Mouse (Mus musculus) limb, embryonic 11.5 days (tissue): ENCODE results near the gene Slc17a5. TPM values are rescaled to one million over a fixed set of nuclear protein-coding genes. Genes with fewer than 3 reads are reported as not detected.
"Not testable (repeated sequence)": the region's sequence is repeated elsewhere in the genome, so short reads cannot be mapped to it uniquely, and the experiment has no call there.

Experiments used
- ATAC-seq: fragments of 200-750 bp; cut with Nextera tagmentation; 2 replicates; pipeline ENCODE4 v1.8.0; 2017; ENCODE audit warnings: low read depth; ENCODE audit not compliant: insufficient number of reproducible peaks, low FRiP score, low TSS enrichment
- DNase-seq: peaks from one replicate; pipeline ENCODE4 v3.0.0-alpha.2; 2015; ENCODE audit warnings: low spot score
- H3K27ac ChIP-seq: fragments of 300-500 bp; sonication (generic); replicated peaks from 2 replicates; pipeline ENCODE4 v1.5.1; 2014; ENCODE audit warnings: low read depth, mild to moderate bottlenecking, low read length
- H3K27me3 ChIP-seq: fragments of 300-500 bp; sonication (generic); 2 replicates; pipeline ENCODE4 v1.6.1; 2014; ENCODE audit warnings: mild to moderate bottlenecking, low read length, mixed read lengths; ENCODE audit not compliant: control insufficient read depth, insufficient read depth
- H3K36me3 ChIP-seq: fragments of 300-500 bp; sonication (generic); 2 replicates; pipeline ENCODE4 v1.6.1; 2014; ENCODE audit warnings: mild to moderate bottlenecking, low read length, moderate library complexity, mixed read lengths; ENCODE audit not compliant: control insufficient read depth, insufficient read depth
- H3K4me1 ChIP-seq: fragments of 300-500 bp; sonication (generic); 2 replicates; pipeline ENCODE4 v1.6.1; 2014; ENCODE audit warnings: low read length, mixed read lengths; ENCODE audit not compliant: control insufficient read depth, insufficient read depth
- H3K4me2 ChIP-seq: fragments of 300-500 bp; sonication (generic); 2 replicates; pipeline ENCODE4 v1.6.1; 2014; ENCODE audit warnings: low read depth, mild to moderate bottlenecking, moderate library complexity; ENCODE audit not compliant: severe bottlenecking
- H3K4me3 ChIP-seq: fragments of 300-500 bp; sonication (generic); 2 replicates; pipeline ENCODE4 v1.5.1; 2014; ENCODE audit warnings: low read depth, low read length
- H3K9ac ChIP-seq: fragments of 300-500 bp; sonication (generic); 2 replicates; pipeline ENCODE4 v1.6.1; 2014; ENCODE audit warnings: mild to moderate bottlenecking, low read length
- H3K9me3 ChIP-seq: fragments of 300-500 bp; sonication (generic); 2 replicates; pipeline ENCODE4 v1.6.1; 2016; ENCODE audit warnings: low read length; ENCODE audit not compliant: control insufficient read depth
- WGBS: fragments of 180-500 bp; shearing (Covaris S2); extraction: QIAGEN DNeasy Blood & Tissue Kit; methylation state at CpG from one replicate; pipeline ENCODE4 v1.1.7; 2014; 5-methylcytosine and 5-hydroxymethylcytosine counted together
- polyA plus RNA-seq: library from polyadenylated mRNA; unstranded; fragments of >200 nt; fragmentation: Nextera tagmentation; extraction: Ambion mirVana; gene quantifications from 2 replicates; pipeline ENCODE4 v1.2.1, GENCODE M21; 2014

The Slc17a5 gene
- polyA plus RNA-seq, 1 experiment from 2014 or later: 14.6 TPM

DNA sequence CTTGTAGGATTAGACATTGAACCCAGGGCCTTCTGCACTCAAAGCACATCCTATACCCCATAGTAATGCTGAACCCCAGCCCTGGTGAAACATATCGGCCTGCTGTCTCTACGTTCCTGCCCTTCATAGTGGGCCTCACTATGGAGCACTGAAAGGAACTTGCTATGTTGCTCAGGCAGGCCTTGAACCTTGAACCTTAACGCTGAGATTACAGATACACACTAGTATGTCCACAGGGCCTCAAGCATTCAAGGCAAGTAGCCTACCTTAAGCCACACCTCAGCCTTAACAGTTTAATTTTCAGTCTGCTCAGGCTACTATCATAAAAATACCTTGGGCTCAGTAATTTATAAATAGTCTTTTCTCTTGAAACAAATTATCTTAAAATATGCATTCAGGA, 95.6 kb downstream of the Slc17a5 start:
- Histone ChIP-seq H3K4me2 (no peak overlapping the region), H3K36me3 (no peaks in the 10 kb centered on the region), H3K9me3 (no peaks in the 10 kb centered on the region), H3K27ac (no peak overlapping the region), H3K4me1 (peaks cover 7% of the 10 kb centered on the region; the same call in 1 of the 2 replicates), H3K4me3 (no peak overlapping the region), H3K27me3 (no peaks in the 10 kb centered on the region), H3K9ac (no peak overlapping the region)
- DNase-seq: no peak
- WGBS: 92% methylated on average over 3 of the region's 3 CpGs
- no peak for ATAC-seq

GRCm38 (mm10) chr9:78491169-78491568, 96.7 kb downstream of the Slc17a5 start:
- WGBS: 85% methylated on average over 3 of the region's 3 CpGs

DNA sequence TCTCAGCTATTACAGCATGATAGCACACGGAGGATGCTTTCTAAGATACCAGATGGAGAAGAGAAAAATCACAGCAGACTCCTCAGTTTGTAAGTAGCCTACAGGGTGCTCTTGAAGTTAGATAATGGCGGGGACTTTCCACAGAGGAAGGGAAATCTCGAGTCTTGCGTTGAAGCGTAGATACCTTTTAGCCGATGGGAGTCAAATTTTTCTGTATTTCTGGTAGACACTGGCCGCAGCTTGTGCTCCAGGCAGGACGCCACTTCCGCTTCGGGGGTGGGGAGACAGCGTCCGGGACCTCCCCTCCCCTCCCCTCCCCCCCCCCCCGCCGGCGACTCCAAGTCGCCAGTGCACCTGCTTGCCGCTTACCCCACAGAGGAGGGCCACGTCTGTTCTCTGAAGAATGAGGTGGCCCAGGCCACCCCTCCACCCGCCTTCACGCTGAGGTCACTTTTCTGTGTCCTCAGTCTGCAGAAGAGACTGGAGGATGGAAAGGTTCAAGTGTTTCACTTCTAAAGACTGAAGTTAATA, 98.9 kb downstream of the Slc17a5 start, which contains the start of gene Eef1a1:
TSS of gene Eef1a1 (minus strand) at position 262 of the 531 bp plus-strand sequence.
- Histone ChIP-seq H3K9me3 (no peaks in the 10 kb centered on the region), H3K27ac (no peak within 1 kb of the TSS), H3K36me3 (no peaks in the 10 kb centered on the region), H3K4me3 (peak within 1 kb of the TSS; percentile 28), H3K4me1 (peaks cover 7% of the 10 kb centered on the region; the same call in 1 of the 2 replicates), H3K27me3 (no peaks in the 10 kb centered on the region), H3K4me2 (peak within 1 kb of the TSS; percentile 47), H3K9ac (peak within 1 kb of the TSS; percentile 47; the same call in 1 of the 2 replicates)
- WGBS: 5% methylated on average over 17 of the region's 20 CpGs
- peak; percentile 65 for DNase-seq
- ATAC-seq: no peak

More at GRCm38 (mm10) chr9:78491169-78491568, 96.7 kb downstream of the Slc17a5 start:
- ATAC-seq: no peak
- Histone ChIP-seq H3K27ac (no peak overlapping the region), H3K4me2 (no peak overlapping the region), H3K36me3 (no peaks in the 10 kb centered on the region), H3K9me3 (no peaks in the 10 kb centered on the region), H3K4me1 (peaks cover 7% of the 10 kb centered on the region; the same call in 1 of the 2 replicates), H3K4me3 (no peak overlapping the region), H3K27me3 (no peaks in the 10 kb centered on the region), H3K9ac (no peak overlapping the region)
- DNase-seq: no peak

DNA sequence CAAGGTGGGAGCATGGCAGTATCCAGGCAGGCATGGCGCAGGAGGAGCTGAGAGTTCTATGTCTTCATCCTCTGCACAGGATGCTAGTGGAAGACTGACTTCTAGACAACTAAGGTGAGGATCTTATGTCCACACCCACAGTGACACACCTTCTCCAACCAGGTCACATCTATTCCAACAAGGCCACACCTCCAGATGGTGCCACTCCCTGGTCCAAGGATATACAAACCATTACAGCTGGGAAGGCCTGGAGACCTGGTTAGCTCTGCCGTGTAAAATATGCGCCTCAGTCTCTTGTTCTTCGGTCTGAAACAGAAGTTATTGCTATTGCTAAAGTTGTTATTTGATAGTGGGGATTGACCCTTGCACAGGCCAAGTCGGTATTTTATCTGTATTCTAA, 99.8 kb downstream of the Slc17a5 start:
- H3K27me3 ChIP-seq, H3K9me3 ChIP-seq, DNase-seq, H3K4me3 ChIP-seq, H3K4me2 ChIP-seq, H3K36me3 ChIP-seq, H3K27ac ChIP-seq, H3K9ac ChIP-seq, ATAC-seq, H3K4me1 ChIP-seq: not testable (repeated sequence)
- 90% methylated on average over 5 of the region's 5 CpGs for WGBS

Other genes starting within 250 kb of the Slc17a5 start
- not detected in 2 replicates for gene Gsta2, start 232.3 kb downstream of the Slc17a5 start, polyA plus RNA-seq
- gene Dppa5a, start 219.9 kb downstream of the Slc17a5 start, polyA plus RNA-seq: 0.33 TPM in 1 of 2 replicates, not detected in the other
- 1.5 and 1.6 TPM in 2 replicates for gene Ooep, start 209.3 kb downstream of the Slc17a5 start, polyA plus RNA-seq
- gene Ddx43, start 192.3 kb downstream of the Slc17a5 start, polyA plus RNA-seq: 0.17 and 0.47 TPM in 2 replicates
- gene Cgas, start 144.8 kb downstream of the Slc17a5 start, polyA plus RNA-seq: 0.92 and 1.3 TPM in 2 replicates
- gene Mto1, start 139.8 kb downstream of the Slc17a5 start, polyA plus RNA-seq: 22.1 and 22.6 TPM in 2 replicates
- 0.36 and 0.54 TPM in 2 replicates for gene Gm17324, start 139.3 kb downstream of the Slc17a5 start, polyA plus RNA-seq
- 5,036 and 5,240 TPM in 2 replicates for gene Eef1a1, start 98.9 kb downstream of the Slc17a5 start, polyA plus RNA-seq
- 5.0 and 5.7 TPM in 2 replicates for gene Cd109, start 27.5 kb upstream of the Slc17a5 start, polyA plus RNA-seq